Mouse (Mus musculus) olfactory bulb, adult 2 months (tissue): ENCODE data around the gene Thnsl2. TPM values are rescaled to one million over a fixed set of nuclear protein-coding genes. Genes with fewer than 3 reads are reported as not detected.

Source experiments
- H3K27ac ChIP-seq: fragments of 200-500 bp; 2 replicates; pipeline ENCODE4 v1.5.1; 2012; ENCODE audit warnings: low read depth, low read length; ENCODE audit not compliant: insufficient read depth
- H3K4me1 ChIP-seq: fragments of 200-500 bp; 2 replicates; pipeline ENCODE4 v1.6.1; 2012; ENCODE audit warnings: low read length; ENCODE audit not compliant: control insufficient read depth, insufficient read depth
- H3K4me3 ChIP-seq: fragments of 200-500 bp; 2 replicates; pipeline ENCODE4 v1.5.1; 2012; ENCODE audit warnings: mild to moderate bottlenecking, low read depth, low read length, moderate library complexity; ENCODE audit not compliant: insufficient read depth
- CTCF ChIP-seq: fragments of 200-500 bp; IDR thresholded peaks from 2 replicates; pipeline ENCODE4 v1.5.1; 2012; ENCODE audit warnings: low read depth, mild to moderate bottlenecking, low read length, moderate library complexity; ENCODE audit not compliant: insufficient read depth
- POLR2A ChIP-seq: fragments of 200-500 bp; IDR thresholded peaks from 2 replicates; pipeline ENCODE4 v1.6.1; 2012; ENCODE audit warnings: mild to moderate bottlenecking, low read depth, low read length, moderate library complexity; ENCODE audit not compliant: insufficient read depth
- WGBS: fragments of 180-500 bp; shearing (Covaris S2); methylation state at CpG from one replicate; pipeline ENCODE4 v1.1.7; 2018; 5-methylcytosine and 5-hydroxymethylcytosine counted together
- polyA plus RNA-seq: library from polyadenylated mRNA; stranded (reverse); fragments of >200 nt; gene quantifications from 2 replicates; pipeline ENCODE4 v1.2.4, GENCODE M21; 2012; ENCODE audit warnings: low replicate concordance; ENCODE audit not compliant: missing spikeins, insufficient read depth, insufficient read length

Gene Thnsl2
- not detected in 2 replicates for polyA plus RNA-seq

DNA sequence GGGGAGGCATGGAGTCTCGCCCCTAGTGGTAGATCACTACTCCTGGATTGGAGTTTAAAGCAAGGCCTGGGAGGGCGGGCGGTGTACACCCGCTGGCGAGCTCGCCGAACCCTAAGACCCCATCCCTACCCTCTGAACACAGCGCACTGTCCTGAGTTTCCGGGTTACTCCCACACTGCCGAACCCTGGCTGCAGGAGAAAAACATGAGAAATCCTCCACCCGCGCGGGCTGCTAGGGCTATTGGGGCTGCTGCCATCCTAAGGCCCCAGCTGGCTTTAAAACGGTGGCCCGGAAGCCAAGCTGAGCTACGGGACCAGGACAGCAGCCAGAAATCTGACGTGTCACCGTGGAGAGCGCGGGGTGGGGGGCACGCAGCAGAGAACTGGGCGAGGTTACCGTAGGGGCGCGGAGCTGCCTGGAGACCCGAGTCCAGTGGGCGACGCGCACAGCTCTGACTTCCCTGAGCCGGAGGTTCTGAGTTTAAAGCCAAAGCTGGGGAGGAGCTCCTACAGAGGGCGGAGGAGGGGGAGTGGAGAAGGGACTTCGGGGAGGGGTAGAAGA lies at the start of gene Thnsl2:
TSS of gene Thnsl2 (minus strand) at position 546 of the 562 bp plus-strand sequence.
- Histone ChIP-seq H3K4me3 (peak within 1 kb of the TSS; percentile 66), H3K27ac (peak within 1 kb of the TSS; percentile 63), H3K4me1 (peaks cover 5% of the 10 kb centered on the region)
- TF ChIP-seq POLR2A: no peak; the same call in 1 of the 2 replicates
- TF ChIP-seq CTCF: peak; percentile 69; the same call in 1 of the 2 replicates
- WGBS: under 1% methylated on average over 32 of the region's 32 CpGs

DNA sequence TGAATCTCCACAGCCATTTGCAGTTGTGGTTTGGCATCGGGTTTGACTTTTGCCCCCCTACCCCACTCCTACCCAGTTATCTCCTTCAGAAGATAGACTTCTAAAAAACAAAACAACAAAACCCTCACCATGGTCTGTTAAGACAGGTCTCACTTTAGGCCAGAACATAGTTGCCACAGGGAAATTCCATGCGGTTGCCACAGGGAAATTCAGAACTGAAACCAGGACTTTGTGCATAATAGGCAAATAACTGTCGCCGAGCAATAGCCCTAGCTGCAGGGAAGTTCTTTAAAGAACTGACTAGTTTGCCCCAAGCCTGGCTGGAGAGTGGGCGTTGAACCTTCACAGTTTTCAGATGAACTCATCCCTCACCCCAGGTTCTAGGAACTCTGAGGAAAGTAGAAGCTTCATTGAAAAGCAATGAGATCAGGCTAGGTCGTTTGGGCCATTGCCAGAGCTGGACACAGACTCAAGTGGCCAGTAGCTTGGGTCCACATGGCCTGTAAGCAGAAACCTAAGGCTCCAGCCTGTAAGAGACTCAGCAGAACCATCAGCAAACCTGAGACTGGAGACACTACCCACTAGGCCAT lies 49.0 kb upstream of the Thnsl2 start:
- 76% methylated on average over 6 of the region's 6 CpGs for WGBS
- Histone ChIP-seq H3K4me1 (no peaks in the 10 kb centered on the region), H3K4me3 (no peak overlapping the region), H3K27ac (no peak overlapping the region)
- TF ChIP-seq CTCF: no peak
- no peak for TF ChIP-seq POLR2A

DNA sequence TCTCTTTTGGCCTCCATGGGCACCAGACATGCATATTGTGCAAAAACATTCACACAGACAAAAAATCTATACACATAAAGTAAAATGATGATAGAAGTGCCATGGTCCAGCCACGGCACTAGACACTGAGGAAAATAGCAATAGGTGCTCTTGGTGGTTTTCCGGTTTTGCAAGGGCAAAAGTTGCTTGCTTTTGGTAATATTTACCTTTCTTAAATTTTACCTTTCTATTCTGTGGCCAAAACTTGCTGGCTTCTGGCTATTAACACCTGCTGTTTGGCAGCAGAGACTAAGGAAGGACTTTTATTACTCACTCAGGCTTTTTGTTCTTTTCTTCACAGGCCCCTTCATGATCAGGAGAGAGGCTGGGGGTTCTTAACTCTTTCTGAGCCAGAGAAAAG lies 46.3 kb upstream of the Thnsl2 start:
- 99% methylated on average over 2 of the region's 2 CpGs for WGBS
- Histone ChIP-seq H3K27ac (no peak overlapping the region), H3K4me1 (no peaks in the 10 kb centered on the region), H3K4me3 (no peak overlapping the region)
- no peak for TF ChIP-seq CTCF
- no peak for TF ChIP-seq POLR2A

DNA sequence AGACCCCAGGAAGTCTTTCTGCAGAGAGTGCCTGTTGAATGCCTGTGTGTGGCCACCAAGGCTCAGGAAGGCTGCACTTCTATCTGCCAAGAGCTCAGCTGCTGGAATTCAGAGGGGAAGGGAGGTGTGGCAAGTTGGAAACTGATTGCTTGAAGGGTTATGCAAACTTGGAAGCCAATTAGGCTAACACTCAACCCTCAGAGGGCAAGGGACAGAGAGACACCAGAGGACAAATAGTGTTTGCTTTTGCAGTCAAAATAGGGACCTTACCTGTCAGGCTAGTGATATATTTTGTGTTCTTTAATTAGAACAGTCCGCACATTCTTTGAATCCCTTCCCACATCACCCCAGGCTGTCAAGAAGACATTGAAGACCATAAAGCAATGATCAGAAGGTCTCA lies 45.3 kb upstream of the Thnsl2 start:
- H3K4me3 ChIP-seq: no peak overlapping the region
- H3K27ac ChIP-seq: no peak overlapping the region
- TF ChIP-seq CTCF: no peak
- TF ChIP-seq POLR2A: no peak
- 65% methylated on average over 1 of the region's 1 CpGs for WGBS
- no peaks in the 10 kb centered on the region for H3K4me1 ChIP-seq

DNA sequence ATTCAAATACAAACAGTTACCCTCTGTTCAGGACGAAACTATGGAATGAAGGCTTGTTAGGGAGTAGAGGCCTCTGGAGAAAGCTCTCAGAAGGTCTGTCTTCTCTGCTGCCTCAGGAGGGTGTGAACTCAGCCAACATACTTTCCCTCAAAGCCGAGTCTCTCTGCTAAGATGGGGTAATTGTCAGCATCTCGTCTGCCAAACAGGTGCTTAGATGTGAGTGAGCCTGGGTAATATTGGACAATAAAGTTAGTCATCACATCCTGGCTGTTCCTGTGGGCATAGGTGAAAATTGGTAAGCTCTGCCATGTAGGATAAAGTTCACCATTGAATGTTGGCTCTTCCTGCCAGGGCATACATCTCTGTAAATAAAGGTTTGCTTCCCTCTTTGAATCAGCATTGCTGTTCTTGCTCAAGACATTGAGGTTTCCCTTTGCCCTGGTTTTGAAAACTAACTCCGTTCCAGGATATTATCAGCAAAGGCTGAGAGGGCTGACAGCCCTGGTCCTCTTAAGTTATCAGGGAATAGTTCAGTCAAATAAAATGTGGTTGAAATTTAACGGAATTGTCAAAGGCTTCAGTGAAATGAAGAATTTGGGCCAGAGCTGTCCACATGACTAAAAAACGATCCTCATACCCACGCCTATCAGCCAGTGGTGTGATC lies 40.8 kb upstream of the Thnsl2 start:
- no peak overlapping the region for H3K4me3 ChIP-seq
- H3K4me1 ChIP-seq: no peaks in the 10 kb centered on the region
- H3K27ac ChIP-seq: no peak overlapping the region
- 87% methylated on average over 7 of the region's 7 CpGs for WGBS
- no peak for TF ChIP-seq CTCF
- TF ChIP-seq POLR2A: no peak

DNA sequence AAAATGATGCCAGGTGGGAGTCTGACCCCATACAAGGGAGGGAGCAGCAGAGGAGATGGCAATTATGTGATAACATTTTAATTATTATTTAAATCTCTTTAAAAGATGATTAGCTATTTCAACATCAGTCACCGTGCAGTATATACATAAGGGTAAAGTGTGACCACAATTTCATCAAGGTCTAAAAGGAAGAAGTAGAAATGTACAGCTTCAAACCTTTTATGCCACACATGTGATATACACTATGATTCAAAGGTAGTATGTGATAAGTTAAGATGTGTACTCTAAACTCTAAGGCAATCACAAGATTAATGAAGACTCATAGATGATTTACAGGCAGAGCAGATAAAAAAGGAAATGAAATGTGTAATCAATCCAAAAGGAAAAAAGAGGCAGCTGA lies 36.4 kb upstream of the Thnsl2 start:
- Histone ChIP-seq H3K27ac (no peak overlapping the region), H3K4me1 (no peaks in the 10 kb centered on the region), H3K4me3 (no peak overlapping the region)
- 91% methylated on average over 1 of the region's 1 CpGs for WGBS
- TF ChIP-seq CTCF: no peak
- TF ChIP-seq POLR2A: no peak

DNA sequence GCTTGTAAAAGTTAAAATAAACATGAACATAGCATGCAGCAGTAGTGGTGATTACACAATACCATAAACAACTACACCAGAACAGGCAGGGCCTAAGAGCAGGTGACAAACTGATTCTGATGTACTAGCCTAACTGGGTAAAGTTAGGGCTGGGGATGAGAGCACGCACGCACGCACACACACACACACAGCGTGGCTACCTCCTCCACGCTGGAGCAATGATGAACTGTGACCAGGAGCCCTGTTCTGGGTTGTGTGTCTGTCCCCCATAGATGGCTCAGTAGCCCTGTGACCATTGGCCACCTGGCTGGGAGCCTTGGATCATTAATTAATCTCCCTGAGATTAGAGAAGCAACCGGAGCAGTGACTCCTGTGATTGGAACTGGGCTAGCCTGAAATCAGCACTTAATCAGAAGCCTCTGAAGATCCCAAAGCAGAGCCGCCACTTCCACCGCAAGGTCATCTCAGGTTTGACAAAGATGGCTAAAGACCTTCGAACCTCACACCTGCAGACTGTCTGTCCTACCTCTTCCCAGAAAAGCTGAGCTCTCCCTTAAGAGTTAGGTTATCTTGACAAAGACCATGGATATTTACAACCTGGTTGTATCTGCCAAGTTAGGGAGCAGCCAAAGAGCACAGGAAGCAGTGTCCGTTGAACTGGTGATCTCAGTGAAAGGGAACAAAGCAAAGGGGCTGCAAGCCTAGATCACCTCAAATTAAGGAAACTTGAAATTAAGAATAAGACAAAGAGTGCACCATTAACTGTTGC lies 28.8 kb upstream of the Thnsl2 start:
- no peak overlapping the region for H3K4me3 ChIP-seq

DNA sequence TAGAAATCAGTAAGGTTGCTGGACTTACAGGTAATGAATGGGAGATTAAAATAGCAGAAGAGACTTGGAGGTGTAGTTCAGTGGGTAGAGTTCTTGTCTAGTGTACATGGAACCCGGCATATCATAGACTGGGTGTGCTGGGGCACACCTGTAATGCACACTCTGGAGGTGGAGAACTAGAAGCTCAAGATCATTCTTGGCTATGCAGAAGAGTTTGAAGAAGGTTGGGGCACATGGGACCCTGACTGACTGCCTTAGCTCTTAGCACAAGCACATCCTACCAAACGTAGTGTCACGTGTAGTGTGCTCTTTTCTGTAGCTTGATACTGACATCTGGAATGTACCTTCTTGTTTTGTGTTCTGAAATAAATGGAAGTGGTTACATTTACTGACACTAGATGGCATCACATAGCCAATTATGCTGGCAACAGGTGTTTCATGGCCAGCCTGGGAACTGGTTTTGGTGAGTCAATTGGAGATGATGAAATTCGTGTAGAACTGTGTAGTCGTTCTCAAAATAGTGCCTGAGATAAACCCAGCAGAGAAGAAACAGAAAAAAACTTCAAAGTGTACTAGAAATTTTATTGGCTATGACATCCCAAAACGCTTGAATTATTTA lies 22.4 kb upstream of the Thnsl2 start:
- 40% methylated on average over 6 of the region's 6 CpGs for WGBS
- no peak overlapping the region for H3K4me3 ChIP-seq
- no peaks in the 10 kb centered on the region for H3K4me1 ChIP-seq
- no peak overlapping the region for H3K27ac ChIP-seq
- TF ChIP-seq CTCF (no peak), POLR2A (no peak)

More for the DNA sequence above, 28.8 kb upstream of the Thnsl2 start:
- no peak overlapping the region for H3K27ac ChIP-seq
- TF ChIP-seq POLR2A (no peak), CTCF (no peak)
- no peaks in the 10 kb centered on the region for H3K4me1 ChIP-seq
- 90% methylated on average over 10 of the region's 10 CpGs for WGBS

DNA sequence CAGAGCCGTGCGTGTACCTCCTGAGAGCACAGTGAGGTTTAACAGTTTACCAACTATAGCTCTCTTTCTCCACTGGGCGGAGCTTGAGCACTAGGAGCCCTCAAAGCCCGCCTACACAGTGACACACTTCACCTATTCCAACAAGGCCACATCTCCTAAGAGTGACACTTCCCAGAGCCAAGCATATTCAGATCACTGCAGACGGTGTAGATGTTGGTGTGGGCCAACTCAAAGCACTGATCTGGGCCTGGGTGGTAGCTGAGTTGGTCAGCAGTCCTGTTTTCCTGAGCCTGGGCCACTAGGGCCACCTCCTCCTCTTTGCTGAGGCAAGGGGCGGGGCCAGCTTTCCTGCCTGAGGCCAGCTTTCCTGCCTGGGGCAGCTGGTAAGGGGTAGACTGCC lies 20.2 kb upstream of the Thnsl2 start:
- 57% methylated on average over 6 of the region's 6 CpGs for WGBS
- H3K27ac ChIP-seq: no peak overlapping the region
- H3K4me3 ChIP-seq: no peak overlapping the region
- no peaks in the 10 kb centered on the region for H3K4me1 ChIP-seq
- TF ChIP-seq CTCF (no peak), POLR2A (no peak)
